Mouse (Mus musculus) CD4-positive, CD25-positive, alpha-beta regulatory T cell, adult 4 months (primary cell): Measurements from ENCODE around the gene Celf5. TPM values are rescaled to one million over a fixed set of nuclear protein-coding genes. Genes with fewer than 3 reads are reported as not detected.

Experiments
- ATAC-seq: one replicate; pipeline ENCODE4 v1.8.0; 2017
- polyA plus RNA-seq, 2 experiments: library from polyadenylated mRNA; unstranded; fragments of 100-300 nt; shearing (Covaris generic); gene quantifications; one replicate each; pipeline ENCODE4 v1.2.1; 2017

Gene Celf5
- polyA plus RNA-seq, 2 experiments from 2014 or later = 0.53 to 1.1 TPM

GRCm38 (mm10) chr10:81472403-81473002 lies 10.0 kb downstream of the Celf5 start:
- peak; percentile 27 for ATAC-seq

GRCm38 (mm10) chr10:81470454-81470853 lies 12.1 kb downstream of the Celf5 start:
- peak; percentile 86 for ATAC-seq

GRCm38 (mm10) chr10:81469253-81469652 lies 13.3 kb downstream of the Celf5 start:
- no peak for ATAC-seq

GRCm38 (mm10) chr10:81467670-81468235 lies 14.8 kb downstream of the Celf5 start:
- no peak for ATAC-seq

GRCm38 (mm10) chr10:81466881-81467280 lies 15.6 kb downstream of the Celf5 start:
- ATAC-seq = no peak

GRCm38 (mm10) chr10:81466066-81466465 lies 16.4 kb downstream of the Celf5 start:
- ATAC-seq = no peak

GRCm38 (mm10) chr10:81465265-81465645 lies 17.3 kb downstream of the Celf5 start:
- ATAC-seq = no peak

GRCm38 (mm10) chr10:81464405-81465264 lies 17.9 kb downstream of the Celf5 start:
- ATAC-seq = peak; percentile 78

- no peak for ATAC-seq
Measured at GRCm38 (mm10) chr10:81463531-81463930, 19.0 kb downstream of the Celf5 start.

- ATAC-seq = no peak
Measured at GRCm38 (mm10) chr10:81462917-81463316, 19.6 kb downstream of the Celf5 start.

- ATAC-seq = no peak
Measured at GRCm38 (mm10) chr10:81462415-81462804, 20.1 kb downstream of the Celf5 start.

- ATAC-seq = peak; percentile 51
Measured at GRCm38 (mm10) chr10:81461673-81462414, 20.7 kb downstream of the Celf5 start.

- no peak for ATAC-seq
Measured at GRCm38 (mm10) chr10:81460951-81461350, 21.6 kb downstream of the Celf5 start.

- no peak for ATAC-seq
Measured at GRCm38 (mm10) chr10:81460471-81460870, 22.0 kb downstream of the Celf5 start.

GRCm38 (mm10) chr10:81459399-81459798 lies 23.1 kb downstream of the Celf5 start:
- ATAC-seq = no peak

- no peak for ATAC-seq
Measured at GRCm38 (mm10) chr10:81458267-81458666, 24.2 kb downstream of the Celf5 start.

GRCm38 (mm10) chr10:81457624-81458023 lies 24.9 kb downstream of the Celf5 start:
- no peak for ATAC-seq

GRCm38 (mm10) chr10:81456983-81457563 lies 25.4 kb downstream of the Celf5 start:
- ATAC-seq = no peak

- ATAC-seq = no peak
Measured at GRCm38 (mm10) chr10:81455181-81455895, 27.2 kb downstream of the Celf5 start, which contains the start of gene Nfic. Gene Nfic, minus strand, starts transcription at chr10:81455635.

- ATAC-seq = no peak
Measured at GRCm38 (mm10) chr10:81454106-81454505, 28.4 kb downstream of the Celf5 start.

GRCm38 (mm10) chr10:81452947-81453288 lies 29.6 kb downstream of the Celf5 start:
- no peak for ATAC-seq
